11 mouse cellular contexts compared by ENCODE assay signal in genomic region chr4:126732111-126732510, GRCm38 (mm10). TPM values are rescaled to one million over a fixed set of nuclear protein-coding genes. Genes with fewer than 3 reads are reported as not detected.
A peak's percentile ranks its signal among the peaks of the same experiment; 100 is the strongest.
DNase-seq lines count a peak whose midpoint lies in the region; ATAC-seq and TF ChIP-seq lines count a peak whose summit lies in the region.
"Had no signal": no experiment of that assay in that cellular context is flagged by ENCODE, and none has a peak within 500 bp of the region (broad histone marks: within the 10 kb centered on the region; RNA-seq: fewer than 3 reads in every experiment).

No protein-coding gene starts in this region.

- no peak for ATAC-seq in forebrain, embryonic 14.5 days
- no peak for ATAC-seq in liver, postnatal 0 days
- no peak for ATAC-seq in liver, embryonic 12.5 days
- ATAC-seq in limb, embryonic 11.5 days (ENCODE audit: insufficient number of reproducible peaks, low FRiP score, low TSS enrichment, low read depth), result no peak
- ATAC-seq in neural tube, embryonic 15.5 days (ENCODE audit: low FRiP score), result no peak

- no peaks in the 10 kb centered on the region for H3K36me3 ChIP-seq in forebrain, embryonic 10.5 days (replicated peaks)
- no peaks in the 10 kb centered on the region for H3K36me3 ChIP-seq in forebrain, embryonic 14.5 days (ENCODE audit: control insufficient read depth, insufficient read depth, low read length)
- H3K36me3 ChIP-seq in liver, postnatal 0 days (replicated peaks; ENCODE audit: insufficient read depth, low read length), result no peaks in the 10 kb centered on the region
- H3K36me3 ChIP-seq in liver, embryonic 12.5 days, result no peaks in the 10 kb centered on the region
- H3K36me3 ChIP-seq in limb, embryonic 11.5 days (ENCODE audit: control insufficient read depth, insufficient read depth, low read length), result no peaks in the 10 kb centered on the region
- no peaks in the 10 kb centered on the region for H3K36me3 ChIP-seq in neural tube, embryonic 15.5 days

- no peak overlapping the region for H3K27ac ChIP-seq in forebrain, embryonic 10.5 days
- no peak overlapping the region for H3K27ac ChIP-seq in forebrain, embryonic 14.5 days (ENCODE audit: low read depth, low read length)
- no peak overlapping the region for H3K27ac ChIP-seq in liver, postnatal 0 days (ENCODE audit: low read depth)
- H3K27ac ChIP-seq in liver, embryonic 12.5 days, result no peak overlapping the region
- H3K27ac ChIP-seq in limb, embryonic 11.5 days (replicated peaks; ENCODE audit: low read depth, low read length), result no peak overlapping the region
- H3K27ac ChIP-seq in neural tube, embryonic 15.5 days (replicated peaks), result no peak overlapping the region
- H3K27ac ChIP-seq: macrophage had no signal

- H3K4me2 ChIP-seq in forebrain, embryonic 14.5 days (ENCODE audit: low read length), result no peak overlapping the region
- H3K4me2 ChIP-seq in liver, postnatal 0 days (ENCODE audit: low read depth, low read length), result 0 out of 2 replicates have a peak overlapping the region, but pooled peaks have one; percentile 35
- no peak overlapping the region for H3K4me2 ChIP-seq in liver, embryonic 12.5 days
- H3K4me2 ChIP-seq in limb, embryonic 11.5 days (ENCODE audit: low read depth, severe bottlenecking), result 0 out of 2 replicates have a peak overlapping the region, but pooled peaks have one; percentile 3
- H3K4me2 ChIP-seq in neural tube, embryonic 15.5 days, result peak overlapping the region; percentile 19; the same call in 1 of the 2 replicates

- no peaks in the 10 kb centered on the region for H3K9me3 ChIP-seq in forebrain, embryonic 10.5 days
- no peaks in the 10 kb centered on the region for H3K9me3 ChIP-seq in forebrain, embryonic 14.5 days (replicated peaks; ENCODE audit: control insufficient read depth, low read length)
- no peaks in the 10 kb centered on the region for H3K9me3 ChIP-seq in liver, postnatal 0 days (ENCODE audit: low read length)
- no peaks in the 10 kb centered on the region for H3K9me3 ChIP-seq in liver, embryonic 12.5 days (replicated peaks)
- no peaks in the 10 kb centered on the region for H3K9me3 ChIP-seq in limb, embryonic 11.5 days (ENCODE audit: control insufficient read depth, low read length)
- H3K9me3 ChIP-seq in neural tube, embryonic 15.5 days (replicated peaks), result no peaks in the 10 kb centered on the region

- H3K27me3 ChIP-seq in forebrain, embryonic 10.5 days (ENCODE audit: poor library complexity, severe bottlenecking), result peaks cover 84% of the 10 kb centered on the region
- H3K27me3 ChIP-seq in forebrain, embryonic 14.5 days (replicated peaks; ENCODE audit: control insufficient read depth, insufficient read depth, low read length), result peaks cover 75% of the 10 kb centered on the region
- H3K27me3 ChIP-seq in liver, postnatal 0 days (ENCODE audit: insufficient read depth, low read length), result peaks cover 79% of the 10 kb centered on the region
- peaks cover 84% of the 10 kb centered on the region for H3K27me3 ChIP-seq in liver, embryonic 12.5 days (replicated peaks)
- peaks cover 68% of the 10 kb centered on the region for H3K27me3 ChIP-seq in limb, embryonic 11.5 days (ENCODE audit: control insufficient read depth, insufficient read depth, low read length)
- H3K27me3 ChIP-seq in neural tube, embryonic 15.5 days (replicated peaks), result peaks cover 80% of the 10 kb centered on the region

- TF ChIP-seq CTCF in liver, postnatal 0 days (IDR thresholded peaks at IDR 0.05; ENCODE audit: low read depth), result no peak

- peaks cover 35% of the 10 kb centered on the region for H3K4me1 ChIP-seq in forebrain, embryonic 10.5 days
- no peaks in the 10 kb centered on the region for H3K4me1 ChIP-seq in forebrain, embryonic 14.5 days (ENCODE audit: control insufficient read depth, insufficient read depth, low read length)
- peaks cover 17% of the 10 kb centered on the region; the same call in 1 of the 2 replicates for H3K4me1 ChIP-seq in liver, postnatal 0 days (ENCODE audit: insufficient read depth)
- peaks cover 12% of the 10 kb centered on the region for H3K4me1 ChIP-seq in liver, embryonic 12.5 days
- H3K4me1 ChIP-seq in limb, embryonic 11.5 days (ENCODE audit: control insufficient read depth, insufficient read depth, low read length), result 0 out of 2 replicates have a peak, but pooled peaks cover 3% of the 10 kb centered on the region
- peaks cover 25% of the 10 kb centered on the region for H3K4me1 ChIP-seq in neural tube, embryonic 15.5 days

- H3K9ac ChIP-seq in forebrain, embryonic 14.5 days (ENCODE audit: low read length), result no peak overlapping the region
- H3K9ac ChIP-seq in liver, postnatal 0 days (replicated peaks), result no peak overlapping the region
- no peak overlapping the region for H3K9ac ChIP-seq in liver, embryonic 12.5 days
- no peak overlapping the region for H3K9ac ChIP-seq in limb, embryonic 11.5 days (ENCODE audit: low read length)
- no peak overlapping the region for H3K9ac ChIP-seq in neural tube, embryonic 15.5 days (replicated peaks)

- TF ChIP-seq EP300 in liver, postnatal 0 days (IDR thresholded peaks at IDR 0.05; ENCODE audit: low read depth), result no peak

- H3K4me3 ChIP-seq in forebrain, embryonic 10.5 days, result peak overlapping the region; percentile 24
- H3K4me3 ChIP-seq in forebrain, embryonic 14.5 days (ENCODE audit: low read depth, low read length), result no peak overlapping the region
- 0 out of 2 replicates have a peak overlapping the region, but pooled peaks have one; percentile 11 for H3K4me3 ChIP-seq in liver, postnatal 0 days (ENCODE audit: low read depth, low read length)
- H3K4me3 ChIP-seq in liver, embryonic 12.5 days, result no peak overlapping the region
- H3K4me3 ChIP-seq in limb, embryonic 11.5 days (ENCODE audit: low read depth, low read length), result peak overlapping the region; percentile 6; the same call in 1 of the 2 replicates
- no peak overlapping the region for H3K4me3 ChIP-seq in neural tube, embryonic 15.5 days (replicated peaks)

- 1% methylated on average over 18 of the region's 18 CpGs for WGBS in forebrain, embryonic 10.5 days
- 2% methylated on average over 18 of the region's 18 CpGs for WGBS in forebrain, embryonic 14.5 days
- 4% methylated on average over 18 of the region's 18 CpGs for WGBS in liver, postnatal 0 days (ENCODE audit: insufficient replicate concordance)
- WGBS in liver, embryonic 12.5 days (ENCODE audit: insufficient replicate concordance), result 5% methylated on average over 18 of the region's 18 CpGs
- WGBS in limb, embryonic 11.5 days, result 2% methylated on average over 18 of the region's 18 CpGs
- WGBS in neural tube, embryonic 15.5 days, result 2% methylated on average over 18 of the region's 18 CpGs

- no peak for DNase-seq in forebrain, embryonic 10.5 days (ENCODE audit: extremely low spot score, low spot score)
- no peak for DNase-seq in forebrain, embryonic 14.5 days (ENCODE audit: low spot score)
- no peak for DNase-seq in liver, postnatal 0 days
- DNase-seq in limb, embryonic 11.5 days (ENCODE audit: low spot score), result no peak
- no peak for DNase-seq in thymus, postnatal 25 days
- no peak for DNase-seq in layer of hippocampus, adult 18-20 months (ENCODE audit: low spot score in 2 of 2)
- DNase-seq: cerebellum, postnatal 36 days; kidney, adult 9 months had no signal

RNA-seq across cellular contexts. Expression of gene Tfap2e, which starts 3.9 kb away (rescaled TPM):
- 0.06 TPM in 1 of 2 replicates, not detected in the other for polyA plus RNA-seq in forebrain, embryonic 10.5 days (2016; fragmentation: Nextera tagmentation; extraction: Ambion mirVana)
- 0.69 and 1.0 TPM in 2 replicates for polyA plus RNA-seq in forebrain, embryonic 14.5 days (2014; fragmentation: Nextera tagmentation; extraction: Ambion mirVana)
- polyA plus RNA-seq in liver, postnatal 0 days (2015; fragmentation: Nextera tagmentation; extraction: Ambion mirVana), result not detected in 2 replicates
- not detected in 2 replicates for polyA plus RNA-seq in liver, embryonic 12.5 days (2016; fragmentation: Nextera tagmentation; extraction: Ambion mirVana)
- not detected in 2 replicates for polyA plus RNA-seq in limb, embryonic 11.5 days (2014; fragmentation: Nextera tagmentation; extraction: Ambion mirVana)
- polyA plus RNA-seq in neural tube, embryonic 15.5 days (2015; fragmentation: Nextera tagmentation; extraction: Ambion mirVana), result 0.06 TPM in 1 of 2 replicates, not detected in the other
- total RNA-seq in layer of hippocampus, adult 18-20 months (2021), result not detected
- polyA plus RNA-seq: macrophage had no signal

RNA-seq across cellular contexts. Expression of gene Ncdn, which starts 21.1 kb away (rescaled TPM):
- 36.6 and 36.9 TPM in 2 replicates for polyA plus RNA-seq in forebrain, embryonic 10.5 days (2016; fragmentation: Nextera tagmentation; extraction: Ambion mirVana)
- 47.8 and 79.3 TPM in 2 replicates for polyA plus RNA-seq in forebrain, embryonic 14.5 days (2014; fragmentation: Nextera tagmentation; extraction: Ambion mirVana)
- 4.2 and 4.8 TPM in 2 replicates for polyA plus RNA-seq in liver, postnatal 0 days (2015; fragmentation: Nextera tagmentation; extraction: Ambion mirVana)
- polyA plus RNA-seq in liver, embryonic 12.5 days (2016; fragmentation: Nextera tagmentation; extraction: Ambion mirVana), result 14.7 and 15.2 TPM in 2 replicates
- polyA plus RNA-seq in limb, embryonic 11.5 days (2014; fragmentation: Nextera tagmentation; extraction: Ambion mirVana), result 25.7 and 28.9 TPM in 2 replicates
- 146 and 156 TPM in 2 replicates for polyA plus RNA-seq in neural tube, embryonic 15.5 days (2015; fragmentation: Nextera tagmentation; extraction: Ambion mirVana)
- total RNA-seq in layer of hippocampus, adult 18-20 months (2021), result 1,000 to 10,000 TPM; 2,035 to 2,092 TPM

RNA-seq across cellular contexts. Expression of gene AU040320, which starts 21.2 kb away (rescaled TPM):
- 20.9 and 23.7 TPM in 2 replicates for polyA plus RNA-seq in forebrain, embryonic 10.5 days (2016; fragmentation: Nextera tagmentation; extraction: Ambion mirVana)
- 28.2 and 35.4 TPM in 2 replicates for polyA plus RNA-seq in forebrain, embryonic 14.5 days (2014; fragmentation: Nextera tagmentation; extraction: Ambion mirVana)
- 8.5 and 9.5 TPM in 2 replicates for polyA plus RNA-seq in liver, postnatal 0 days (2015; fragmentation: Nextera tagmentation; extraction: Ambion mirVana)
- polyA plus RNA-seq in liver, embryonic 12.5 days (2016; fragmentation: Nextera tagmentation; extraction: Ambion mirVana), result 10.3 and 10.8 TPM in 2 replicates
- polyA plus RNA-seq in limb, embryonic 11.5 days (2014; fragmentation: Nextera tagmentation; extraction: Ambion mirVana), result 18.9 and 20.2 TPM in 2 replicates
- polyA plus RNA-seq in neural tube, embryonic 15.5 days (2015; fragmentation: Nextera tagmentation; extraction: Ambion mirVana), result 33.5 and 41.7 TPM in 2 replicates
- total RNA-seq in layer of hippocampus, adult 18-20 months (2021), result 10 to 100 TPM; 60.9 to 61.3 TPM

RNA-seq across cellular contexts. Expression of gene Psmb2, which starts 54.7 kb away (rescaled TPM):
- 588 and 605 TPM in 2 replicates for polyA plus RNA-seq in forebrain, embryonic 10.5 days (2016; fragmentation: Nextera tagmentation; extraction: Ambion mirVana)
- polyA plus RNA-seq in forebrain, embryonic 14.5 days (2014; fragmentation: Nextera tagmentation; extraction: Ambion mirVana), result 501 and 584 TPM in 2 replicates
- 218 and 239 TPM in 2 replicates for polyA plus RNA-seq in liver, postnatal 0 days (2015; fragmentation: Nextera tagmentation; extraction: Ambion mirVana)
- polyA plus RNA-seq in liver, embryonic 12.5 days (2016; fragmentation: Nextera tagmentation; extraction: Ambion mirVana), result 367 and 374 TPM in 2 replicates
- 542 and 572 TPM in 2 replicates for polyA plus RNA-seq in limb, embryonic 11.5 days (2014; fragmentation: Nextera tagmentation; extraction: Ambion mirVana)
- polyA plus RNA-seq in neural tube, embryonic 15.5 days (2015; fragmentation: Nextera tagmentation; extraction: Ambion mirVana), result 419 and 433 TPM in 2 replicates
- 100 to 1,000 TPM; 100 to 115 TPM for total RNA-seq in layer of hippocampus, adult 18-20 months (2021)

Comparison
In these comparisons a context has a peak if more than half of its experiments do, and no peak if none do; other contexts are left out.
1. H3K4me3 ChIP-seq: peak in forebrain, embryonic 10.5 days (single experiment), liver, postnatal 0 days (single experiment) and limb, embryonic 11.5 days (single experiment); none in forebrain, embryonic 14.5 days (single experiment), liver, embryonic 12.5 days (single experiment) and neural tube, embryonic 15.5 days (single experiment).
2. H3K4me2 ChIP-seq: peak in liver, postnatal 0 days (single experiment), limb, embryonic 11.5 days (single experiment) and neural tube, embryonic 15.5 days (single experiment); none in forebrain, embryonic 14.5 days (single experiment) and liver, embryonic 12.5 days (single experiment).